Mouse (Mus musculus) bone marrow, adult 2 months (tissue): ENCODE measurements around the gene Tbrg1.

Source experiments
- CTCF ChIP-seq: fragments of 200-500 bp; IDR thresholded peaks from 2 replicates; pipeline ENCODE4 v1.5.1; 2011; ENCODE audit warnings: low read length, control low read depth; ENCODE audit not compliant: control insufficient read depth, insufficient read depth
- POLR2A ChIP-seq: fragments of 200-500 bp; IDR thresholded peaks from 2 replicates; pipeline ENCODE4 v1.6.1; 2011; ENCODE audit warnings: low read depth, mild to moderate bottlenecking, control low read depth, low read length, borderline replicate concordance; ENCODE audit not compliant: control insufficient read depth

DNA sequence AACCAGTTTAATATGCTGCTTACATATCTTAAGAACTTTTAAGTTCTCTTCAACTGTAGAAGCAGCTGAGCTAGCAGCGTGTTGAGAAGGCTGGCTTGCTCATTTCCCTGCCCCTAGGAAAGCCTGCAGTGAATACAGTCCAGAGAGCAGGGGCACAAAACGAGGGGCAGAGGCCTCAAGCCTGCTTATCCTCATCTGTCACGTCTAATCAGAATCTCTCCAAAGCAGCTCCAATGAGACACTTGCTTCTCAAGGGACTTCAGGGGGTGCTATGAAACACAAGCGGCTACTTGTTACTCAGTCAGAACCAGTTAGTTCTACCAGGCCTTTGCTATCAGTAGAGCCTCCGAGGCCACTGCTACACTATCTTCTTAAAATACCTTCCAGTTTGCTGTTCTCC, 3.3 kb downstream of the Tbrg1 start:
- TF ChIP-seq POLR2A (no peak), CTCF (no peak)
